Mouse (Mus musculus): ENCODE results near the gene Nfic. TPM values are rescaled to one million over a fixed set of nuclear protein-coding genes. Genes with fewer than 3 reads are reported as not detected.

Gene Nfic
- polyA plus RNA-seq, 1 experiment = 19.4 TPM

- Histone ChIP-seq H3K27ac (ENCODE audit: insufficient read depth, low read depth, low read length) (no peak overlapping the region), H3K4me1 (ENCODE audit: control insufficient read depth, insufficient read depth, insufficient read length, low read length) (peaks cover 49% of the 10 kb centered on the region), H3K36me3 (ENCODE audit: control insufficient read depth, insufficient read depth, low read length) (peaks cover 31% of the 10 kb centered on the region), H3K4me3 (ENCODE audit: low read depth, low read length) (peak overlapping the region; percentile 34), H3K27me3 (ENCODE audit: control insufficient read depth, insufficient read depth, low read length) (no peaks in the 10 kb centered on the region)
- TF ChIP-seq CTCF (IDR thresholded peaks at IDR 0.05; ENCODE audit: extremely low read depth, insufficient read length, insufficient replicate concordance, low read depth, low read length) (no peak), POLR2A (IDR thresholded peaks at IDR 0.05; ENCODE audit: low read depth, low read length) (no peak)
- WGBS = 19% methylated on average over 28 of the region's 28 CpGs
Observed at GRCm38 (mm10) chr10:81364666-81365065, 90.8 kb downstream of the Nfic start.

GRCm38 (mm10) chr10:81363436-81364346 lies 91.7 kb downstream of the Nfic start:
- peaks cover 53% of the 10 kb centered on the region for H3K4me1 ChIP-seq (ENCODE audit: control insufficient read depth, insufficient read depth, insufficient read length, low read length)
- TF ChIP-seq POLR2A (IDR thresholded peaks at IDR 0.05; ENCODE audit: low read depth, low read length) (no peak), CTCF (IDR thresholded peaks at IDR 0.05; ENCODE audit: extremely low read depth, insufficient read length, insufficient replicate concordance, low read depth, low read length) (no peak)
- peak overlapping the region; percentile 25 for H3K4me3 ChIP-seq (ENCODE audit: low read depth, low read length)
- H3K27me3 ChIP-seq (ENCODE audit: control insufficient read depth, insufficient read depth, low read length) = no peaks in the 10 kb centered on the region
- WGBS = 39% methylated on average over 54 of the region's 54 CpGs
- H3K36me3 ChIP-seq (ENCODE audit: control insufficient read depth, insufficient read depth, low read length) = peaks cover 22% of the 10 kb centered on the region
- no peak overlapping the region for H3K27ac ChIP-seq (ENCODE audit: insufficient read depth, low read depth, low read length)

GRCm38 (mm10) chr10:81362336-81362949 lies 93.0 kb downstream of the Nfic start:
- WGBS = 62% methylated on average over 12 of the region's 12 CpGs
- Histone ChIP-seq H3K27me3 (ENCODE audit: control insufficient read depth, insufficient read depth, low read length) (no peaks in the 10 kb centered on the region), H3K4me3 (ENCODE audit: low read depth, low read length) (peak overlapping the region; percentile 9; the same call in 1 of the 2 replicates), H3K27ac (ENCODE audit: insufficient read depth, low read depth, low read length) (no peak overlapping the region), H3K36me3 (ENCODE audit: control insufficient read depth, insufficient read depth, low read length) (peaks cover 10% of the 10 kb centered on the region), H3K4me1 (ENCODE audit: control insufficient read depth, insufficient read depth, insufficient read length, low read length) (peaks cover 61% of the 10 kb centered on the region)
- TF ChIP-seq CTCF (IDR thresholded peaks at IDR 0.05; ENCODE audit: extremely low read depth, insufficient read length, insufficient replicate concordance, low read depth, low read length) (no peak), POLR2A (IDR thresholded peaks at IDR 0.05; ENCODE audit: low read depth, low read length) (no peak)

GRCm38 (mm10) chr10:81360721-81361120 lies 94.7 kb downstream of the Nfic start:
- Histone ChIP-seq H3K27me3 (ENCODE audit: control insufficient read depth, insufficient read depth, low read length) (no peaks in the 10 kb centered on the region), H3K4me3 (ENCODE audit: low read depth, low read length) (no peak overlapping the region), H3K36me3 (ENCODE audit: control insufficient read depth, insufficient read depth, low read length) (no peaks in the 10 kb centered on the region), H3K27ac (ENCODE audit: insufficient read depth, low read depth, low read length) (no peak overlapping the region), H3K4me1 (ENCODE audit: control insufficient read depth, insufficient read depth, insufficient read length, low read length) (peaks cover 52% of the 10 kb centered on the region)
- TF ChIP-seq CTCF (IDR thresholded peaks at IDR 0.05; ENCODE audit: extremely low read depth, insufficient read length, insufficient replicate concordance, low read depth, low read length) (no peak), POLR2A (IDR thresholded peaks at IDR 0.05; ENCODE audit: low read depth, low read length) (no peak)
- WGBS = 74% methylated on average over 8 of the region's 8 CpGs

- TF ChIP-seq CTCF (IDR thresholded peaks at IDR 0.05; ENCODE audit: extremely low read depth, insufficient read length, insufficient replicate concordance, low read depth, low read length) = no peak
- TF ChIP-seq POLR2A (IDR thresholded peaks at IDR 0.05; ENCODE audit: low read depth, low read length) = no peak
- H3K27me3 ChIP-seq (ENCODE audit: control insufficient read depth, insufficient read depth, low read length) = no peaks in the 10 kb centered on the region
- WGBS = 63% methylated on average over 1 of the region's 1 CpGs
- peaks cover 35% of the 10 kb centered on the region for H3K4me1 ChIP-seq (ENCODE audit: control insufficient read depth, insufficient read depth, insufficient read length, low read length)
- no peak overlapping the region for H3K4me3 ChIP-seq (ENCODE audit: low read depth, low read length)
- H3K36me3 ChIP-seq (ENCODE audit: control insufficient read depth, insufficient read depth, low read length) = no peaks in the 10 kb centered on the region
- no peak overlapping the region for H3K27ac ChIP-seq (ENCODE audit: insufficient read depth, low read depth, low read length)
Observed at GRCm38 (mm10) chr10:81358841-81359240, 96.6 kb downstream of the Nfic start.

GRCm38 (mm10) chr10:81358209-81358608 lies 97.2 kb downstream of the Nfic start:
- no peaks in the 10 kb centered on the region for H3K36me3 ChIP-seq (ENCODE audit: control insufficient read depth, insufficient read depth, low read length)
- H3K27ac ChIP-seq (ENCODE audit: insufficient read depth, low read depth, low read length) = no peak overlapping the region
- H3K27me3 ChIP-seq (ENCODE audit: control insufficient read depth, insufficient read depth, low read length) = no peaks in the 10 kb centered on the region
- peaks cover 29% of the 10 kb centered on the region for H3K4me1 ChIP-seq (ENCODE audit: control insufficient read depth, insufficient read depth, insufficient read length, low read length)
- peak overlapping the region; percentile 77 for H3K4me3 ChIP-seq (ENCODE audit: low read depth, low read length)
- TF ChIP-seq CTCF (IDR thresholded peaks at IDR 0.05; ENCODE audit: extremely low read depth, insufficient read length, insufficient replicate concordance, low read depth, low read length) = no peak
- no peak for TF ChIP-seq POLR2A (IDR thresholded peaks at IDR 0.05; ENCODE audit: low read depth, low read length)
- whole genome bisulfite sequencing = 37% methylated on average over 4 of the region's 4 CpGs
